Mouse (Mus musculus): ENCODE results near the gene Alox5ap. TPM values are rescaled to one million over a fixed set of nuclear protein-coding genes. Genes with fewer than 3 reads are reported as not detected.

The Alox5ap gene
- polyA plus RNA-seq, 1 experiment from 2014 or later = 11.0 TPM

- Histone ChIP-seq H3K36me3 (no peaks in the 10 kb centered on the region), H3K9me3 (no peaks in the 10 kb centered on the region), H3K4me1 (replicated peaks) (peaks cover 70% of the 10 kb centered on the region), H3K27me3 (no peaks in the 10 kb centered on the region), H3K4me2 (no peak overlapping the region), H3K9ac (replicated peaks) (no peak overlapping the region), H3K4me3 (replicated peaks) (no peak overlapping the region), H3K27ac (peak overlapping the region; percentile 97)
- no peak for ATAC-seq (ENCODE audit: insufficient number of reproducible peaks, insufficient read depth, low FRiP score, low TSS enrichment, low read depth)
- 82% methylated on average over 4 of the region's 4 CpGs for WGBS
Measured at GRCm38 (mm10) chr5:149332787-149333186, 68.2 kb downstream of the Alox5ap start.

GRCm38 (mm10) chr5:149333941-149334698, 69.6 kb downstream of the Alox5ap start:
- Histone ChIP-seq H3K4me2 (no peak overlapping the region), H3K4me3 (replicated peaks) (no peak overlapping the region), H3K27ac (peak overlapping the region; percentile 77), H3K27me3 (no peaks in the 10 kb centered on the region), H3K36me3 (no peaks in the 10 kb centered on the region), H3K4me1 (replicated peaks) (peaks cover 76% of the 10 kb centered on the region), H3K9me3 (no peaks in the 10 kb centered on the region), H3K9ac (replicated peaks) (no peak overlapping the region)
- 82% methylated on average over 8 of the region's 8 CpGs for WGBS
- no peak for ATAC-seq (ENCODE audit: insufficient number of reproducible peaks, insufficient read depth, low FRiP score, low TSS enrichment, low read depth)

GRCm38 (mm10) chr5:149335009-149335408, 70.4 kb downstream of the Alox5ap start:
- H3K36me3 ChIP-seq = no peaks in the 10 kb centered on the region
- no peak overlapping the region for H3K4me2 ChIP-seq
- peaks cover 68% of the 10 kb centered on the region for H3K4me1 ChIP-seq (replicated peaks)
- no peak for ATAC-seq (ENCODE audit: insufficient number of reproducible peaks, insufficient read depth, low FRiP score, low TSS enrichment, low read depth)
- H3K27me3 ChIP-seq = no peaks in the 10 kb centered on the region
- H3K4me3 ChIP-seq (replicated peaks) = no peak overlapping the region
- peak overlapping the region; percentile 77 for H3K27ac ChIP-seq
- no peak overlapping the region for H3K9ac ChIP-seq (replicated peaks)
- no peaks in the 10 kb centered on the region for H3K9me3 ChIP-seq
- WGBS = 68% methylated on average over 12 of the region's 12 CpGs

GRCm38 (mm10) chr5:149335563-149336238, 71.1 kb downstream of the Alox5ap start:
- Histone ChIP-seq H3K27ac (peak overlapping the region; percentile 77), H3K36me3 (no peaks in the 10 kb centered on the region), H3K4me1 (replicated peaks) (peaks cover 64% of the 10 kb centered on the region), H3K4me2 (no peak overlapping the region), H3K4me3 (replicated peaks) (no peak overlapping the region), H3K27me3 (no peaks in the 10 kb centered on the region), H3K9ac (replicated peaks) (no peak overlapping the region), H3K9me3 (no peaks in the 10 kb centered on the region)
- 42% methylated on average over 21 of the region's 21 CpGs for WGBS
- ATAC-seq (ENCODE audit: insufficient number of reproducible peaks, insufficient read depth, low FRiP score, low TSS enrichment, low read depth) = peak; percentile 71; the same call in 1 of the 2 replicates

- no peaks in the 10 kb centered on the region for H3K9me3 ChIP-seq
- no peaks in the 10 kb centered on the region for H3K27me3 ChIP-seq
- H3K27ac ChIP-seq = 0 out of 2 replicates have a peak overlapping the region, but pooled peaks have one; percentile 81
- no peaks in the 10 kb centered on the region for H3K36me3 ChIP-seq
- H3K4me1 ChIP-seq (replicated peaks) = peaks cover 60% of the 10 kb centered on the region
- H3K4me2 ChIP-seq = no peak overlapping the region
- ATAC-seq (ENCODE audit: insufficient number of reproducible peaks, insufficient read depth, low FRiP score, low TSS enrichment, low read depth) = no peak
- 85% methylated on average over 10 of the region's 10 CpGs for WGBS
- no peak overlapping the region for H3K9ac ChIP-seq (replicated peaks)
- no peak overlapping the region for H3K4me3 ChIP-seq (replicated peaks)
Measured at GRCm38 (mm10) chr5:149337148-149337547, 72.6 kb downstream of the Alox5ap start.

Small RNA genes lying within 50 kb of the gene (microRNA-seq; reads per million reads assigned to microRNA genes)
- not detected for gene Gm24105

Other genes with a start within 250 kb of the Alox5ap start
- gene Uspl1, start 80.4 kb upstream of the Alox5ap start, polyA plus RNA-seq (2016; fragmentation: Nextera tagmentation; extraction: Ambion mirVana) = 72.7 and 75.0 TPM in 2 replicates
- 1,952 and 2,010 TPM in 2 replicates for gene Hmgb1, start 80.3 kb upstream of the Alox5ap start, polyA plus RNA-seq (2016; fragmentation: Nextera tagmentation; extraction: Ambion mirVana)
- gene Medag, start 147.0 kb downstream of the Alox5ap start, polyA plus RNA-seq (2016; fragmentation: Nextera tagmentation; extraction: Ambion mirVana) = 0.44 and 0.47 TPM in 2 replicates
- 0.14 and 0.38 TPM in 2 replicates for gene Tex26, start 174.9 kb downstream of the Alox5ap start, polyA plus RNA-seq (2016; fragmentation: Nextera tagmentation; extraction: Ambion mirVana)